8 mouse cellular contexts compared by ENCODE assay signal in the genomic region with DNA sequence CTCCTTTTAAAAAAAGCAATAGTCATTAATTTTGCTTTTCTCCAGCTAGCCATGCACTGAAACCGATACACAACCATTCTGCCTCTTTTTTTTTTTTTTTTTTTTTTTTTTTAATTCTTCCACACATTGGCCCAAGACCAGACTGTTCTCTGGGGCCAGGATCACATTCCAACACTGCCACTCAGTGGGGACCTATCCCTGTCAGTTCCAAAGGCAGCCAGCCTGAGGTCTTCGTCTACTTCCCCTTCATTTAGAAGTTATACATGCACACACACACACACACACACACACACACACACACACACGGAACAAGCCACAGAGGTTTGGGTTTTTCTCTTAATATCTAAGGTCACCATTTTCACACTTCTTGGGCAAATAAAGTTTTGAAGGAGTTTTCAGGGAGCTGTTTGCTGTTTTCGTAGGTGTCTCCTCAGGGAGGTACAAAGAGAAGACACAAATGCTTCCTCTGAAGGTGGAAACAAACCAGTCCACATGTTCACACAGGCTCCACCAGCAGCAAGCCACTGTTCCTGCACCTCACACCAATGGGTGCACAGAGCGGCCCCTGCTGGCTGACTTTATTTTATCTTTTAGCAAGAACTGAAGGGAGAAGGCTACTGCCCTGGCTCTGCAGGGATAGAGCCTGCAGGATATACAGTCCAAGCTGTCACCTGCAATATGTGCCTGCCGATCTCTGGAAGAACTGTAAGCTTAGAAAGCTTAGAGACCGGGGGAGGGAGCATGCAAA.
A peak's percentile ranks its signal among the peaks of the same experiment; 100 is the strongest.
DNase-seq lines count a peak whose midpoint lies in the region; ATAC-seq lines count a peak whose summit lies in the region.

No protein-coding gene starts in this region.

- H3K27me3 ChIP-seq in hindbrain, embryonic 16.5 days (replicated peaks; ENCODE audit: control insufficient read depth, insufficient read depth, low read length) = no peaks in the 10 kb centered on the region; the same call in 1 of the 2 replicates

- 36% methylated on average over 7 of the region's 7 CpGs for WGBS in hindbrain, embryonic 16.5 days

- no peak overlapping the region for H3K9ac ChIP-seq in hindbrain, embryonic 16.5 days (ENCODE audit: low read depth, low read length)

- ATAC-seq in hindbrain, embryonic 16.5 days = peak; percentile 93
- ATAC-seq in megakaryocyte progenitor cell, adult 5-6 weeks (replicated peaks; ENCODE audit: poor library complexity) = peak; percentile 99

- no peak overlapping the region for H3K27ac ChIP-seq in hindbrain, embryonic 16.5 days (ENCODE audit: low read depth, low read length)

- no peaks in the 10 kb centered on the region for H3K9me3 ChIP-seq in hindbrain, embryonic 16.5 days (ENCODE audit: control insufficient read depth, low read length)

- peak; percentile 72 for DNase-seq in NIH3T3 (ENCODE audit: low read depth)
- DNase-seq in cerebellum, adult 9-10 months = peak; percentile 85
- peak; percentile 51 to 80 for DNase-seq in frontal cortex, postnatal 14 days (ENCODE audit: low spot score in 2 of 2)
- DNase-seq in left cerebral cortex, adult 11 months (ENCODE audit: low spot score) = peak; percentile 74
- peak; percentile 71 to 77 for DNase-seq in right cerebral cortex, postnatal 36 days (ENCODE audit: low spot score in 2 of 2)
- DNase-seq in urinary bladder, postnatal 4 days (ENCODE audit: low spot score in 2 of 2) = peak; percentile 68 to 81

- no peak overlapping the region for H3K4me3 ChIP-seq in hindbrain, embryonic 16.5 days (ENCODE audit: low read length)

- H3K36me3 ChIP-seq in hindbrain, embryonic 16.5 days (ENCODE audit: control insufficient read depth, insufficient read depth, low read length) = no peaks in the 10 kb centered on the region

- 0 out of 2 replicates have a peak, but pooled peaks cover 2% of the 10 kb centered on the region for H3K4me1 ChIP-seq in hindbrain, embryonic 16.5 days (ENCODE audit: control insufficient read depth, insufficient read depth, low read depth, low read length)

- no peak overlapping the region for H3K4me2 ChIP-seq in hindbrain, embryonic 16.5 days (ENCODE audit: low read length)
